Mouse (Mus musculus) testis, adult 2 months (tissue): ENCODE measurements at regions not wholly inside any gene's neighbourhood (a gene's known extent, or its start where the extent isn't known, plus 50 kb on each side); places are given as distances from the start of the nearest gene placed in this dataset.

Source experiments
- CTCF ChIP-seq: fragments of 200-500 bp; IDR thresholded peaks from 2 replicates; pipeline ENCODE4 v1.5.1; 2012; ENCODE audit warnings: low read depth, mild to moderate bottlenecking, inconsistent platforms, low read length, moderate library complexity; ENCODE audit not compliant: control insufficient read depth, insufficient read depth, insufficient replicate concordance
- POLR2A ChIP-seq: fragments of 200-500 bp; IDR thresholded peaks from 2 replicates; pipeline ENCODE4 v1.6.1; 2012; ENCODE audit warnings: low read depth, mild to moderate bottlenecking, inconsistent platforms, low read length, moderate library complexity; ENCODE audit not compliant: control insufficient read depth

DNA sequence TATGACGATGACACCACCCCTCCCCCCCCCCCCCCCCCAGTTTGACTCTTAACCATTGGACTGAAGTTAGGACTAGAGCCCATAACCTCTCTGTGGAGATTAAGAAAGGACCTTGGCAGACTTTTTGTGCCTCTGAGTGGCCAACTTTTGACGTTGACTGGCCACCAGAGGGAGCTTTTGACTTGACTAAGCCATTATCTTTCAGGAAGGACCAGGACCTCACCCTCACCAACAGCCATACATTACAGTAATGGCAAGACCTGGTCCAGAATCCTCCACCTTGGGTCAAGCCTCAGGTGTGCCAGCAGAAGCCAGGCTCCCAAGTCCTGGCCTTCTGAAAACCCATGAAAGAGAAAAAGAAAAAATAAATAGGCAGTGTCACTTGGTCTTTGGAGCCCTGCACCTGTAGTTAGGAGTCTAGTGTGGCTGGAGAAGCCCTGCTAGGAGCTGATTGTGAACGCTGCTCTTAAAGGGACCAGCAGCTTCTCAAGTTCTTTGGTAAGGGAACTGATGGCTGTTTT lies 90.3 kb upstream of the Plcl2 start:
- TF ChIP-seq POLR2A: no peak
- TF ChIP-seq CTCF: no peak
